Mouse (Mus musculus): ENCODE measurements around the gene Fgfr2. TPM values are rescaled to one million over a fixed set of nuclear protein-coding genes. Genes with fewer than 3 reads are reported as not detected.

Gene Fgfr2
- total RNA-seq, 2 experiments from 2014 or later: 28.8 to 29.4 TPM

- no peak for DNase-seq (ENCODE audit: extremely low spot score in 1 of 2, low spot score in 2 of 2)
- intact Hi-C loops (cut with DNase I): no loop called here
These were observed 1789.6 kb downstream of the Fgfr2 start, which contains the start of gene Fam24a for GRCm38 (mm10) chr7:131333564-131333963. Gene Fam24a, plus strand, starts transcription at chr7:131333864.

GRCm38 (mm10) chr7:131331688-131332087, 1791.5 kb downstream of the Fgfr2 start:
- intact Hi-C loops (cut with DNase I): no loop called here
- DNase-seq (ENCODE audit: extremely low spot score in 1 of 2, low spot score in 2 of 2): no peak

DNA sequence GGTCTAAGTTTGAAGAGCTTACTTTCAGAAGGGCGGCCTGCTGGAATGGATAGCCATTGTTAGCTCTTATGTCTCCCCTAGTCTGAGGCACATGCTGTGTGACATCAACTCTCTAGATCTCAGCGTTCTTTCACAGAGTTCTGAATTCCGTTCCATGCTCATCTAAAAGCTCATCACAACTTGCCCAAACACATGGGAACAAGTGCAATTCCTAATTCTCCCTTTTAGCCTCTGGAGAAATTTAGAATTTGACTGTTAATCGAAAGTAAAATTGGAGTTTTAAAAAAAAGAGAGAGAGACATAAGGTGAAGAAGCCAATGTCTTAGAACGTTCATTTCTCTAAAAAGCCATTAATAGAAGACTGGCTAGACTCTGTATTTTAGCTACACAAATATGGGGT, 1793.7 kb downstream of the Fgfr2 start, which contains the start of gene Fam24b:
TSS of gene Fam24b (minus strand) at position 101 of the 400 bp plus-strand sequence.
- no peak for DNase-seq (ENCODE audit: extremely low spot score in 1 of 2, low spot score in 2 of 2)
- intact Hi-C loops (cut with DNase I): loop anchor here (10.0 kb wide), 1 partner anchor 215 kb away; no protein-coding TSS in a partner anchor

DNA sequence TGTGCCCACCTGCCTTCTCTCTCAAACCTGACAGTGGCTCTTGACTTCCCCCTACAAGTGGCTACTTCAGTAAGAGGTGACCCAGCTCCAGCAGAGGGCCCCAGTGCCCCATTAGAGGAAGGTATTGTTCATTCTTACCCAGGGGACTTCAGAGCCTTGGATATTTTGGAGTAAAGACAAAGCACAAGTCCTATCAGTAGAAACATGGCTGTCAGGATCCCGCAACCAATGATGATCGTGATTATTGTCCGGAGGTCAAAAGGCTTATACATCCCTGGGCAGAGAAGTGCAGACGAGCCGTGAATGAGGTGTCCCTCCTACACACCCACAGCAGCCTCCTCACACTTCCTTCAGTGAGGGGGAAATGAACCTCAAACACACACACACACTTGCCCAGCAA, 1796.1 kb downstream of the Fgfr2 start:
- no peak for DNase-seq (ENCODE audit: extremely low spot score in 1 of 2, low spot score in 2 of 2)
- intact Hi-C loops (cut with DNase I): loop anchor here (10.0 kb wide), 1 partner anchor 212 kb away; no protein-coding TSS in a partner anchor

GRCm38 (mm10) chr7:131322192-131322591, 1801.0 kb downstream of the Fgfr2 start, which contains the start of gene Cuzd1:
Gene Cuzd1, minus strand, starts transcription at chr7:131322292.
- intact Hi-C loops (cut with DNase I): loop anchor here (10.0 kb wide), 1 partner anchor 207 kb away; no protein-coding TSS in a partner anchor

GRCm38 (mm10) chr7:131318340-131318739, 1804.8 kb downstream of the Fgfr2 start:
- intact Hi-C loops (cut with DNase I): no loop called here
- DNase-seq (ENCODE audit: extremely low spot score in 1 of 2, low spot score in 2 of 2): no peak

More at GRCm38 (mm10) chr7:131322192-131322591, 1801.0 kb downstream of the Fgfr2 start, which contains the start of gene Cuzd1:
- DNase-seq (ENCODE audit: extremely low spot score in 1 of 2, low spot score in 2 of 2): no peak

- intact Hi-C loops (cut with DNase I): no loop called here
These were observed 1805.6 kb downstream of the Fgfr2 start for GRCm38 (mm10) chr7:131317587-131317986.

GRCm38 (mm10) chr7:131314493-131314892, 1808.7 kb downstream of the Fgfr2 start:
- intact Hi-C loops (cut with DNase I): no loop called here
- no peak for DNase-seq (ENCODE audit: extremely low spot score in 1 of 2, low spot score in 2 of 2)

More at GRCm38 (mm10) chr7:131317587-131317986, 1805.6 kb downstream of the Fgfr2 start:
- no peak for DNase-seq (ENCODE audit: extremely low spot score in 1 of 2, low spot score in 2 of 2)

GRCm38 (mm10) chr7:131306733-131307132, 1816.4 kb downstream of the Fgfr2 start:
- intact Hi-C loops (cut with DNase I): no loop called here
- DNase-seq (ENCODE audit: extremely low spot score in 1 of 2, low spot score in 2 of 2): no peak

- no peak for DNase-seq (ENCODE audit: extremely low spot score in 1 of 2, low spot score in 2 of 2)
These were observed 1819.8 kb downstream of the Fgfr2 start for GRCm38 (mm10) chr7:131303340-131303739.

GRCm38 (mm10) chr7:131297151-131297550, 1826.0 kb downstream of the Fgfr2 start:
- intact Hi-C loops (cut with DNase I): no loop called here

More at GRCm38 (mm10) chr7:131303340-131303739, 1819.8 kb downstream of the Fgfr2 start:
- intact Hi-C loops (cut with DNase I): no loop called here

DNA sequence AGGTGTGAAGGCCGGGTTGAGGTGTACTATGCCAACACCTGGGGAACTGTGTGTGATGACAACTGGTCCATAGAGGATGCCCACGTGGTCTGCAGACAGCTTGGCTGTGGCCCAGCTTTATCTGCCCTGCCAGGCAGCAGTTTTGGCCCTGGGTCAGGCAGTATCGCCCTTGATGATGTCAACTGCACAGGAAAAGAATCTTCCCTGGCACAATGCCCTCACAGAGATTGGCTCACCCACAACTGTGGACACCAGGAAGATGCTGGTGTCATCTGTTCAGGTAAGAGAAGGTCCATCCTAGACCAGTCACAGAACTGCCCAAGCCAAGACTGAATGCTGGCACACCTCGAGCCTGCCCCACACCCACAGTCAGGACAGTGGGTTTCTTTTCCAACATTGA, 1857.3 kb downstream of the Fgfr2 start:
- intact Hi-C loops (cut with DNase I): no loop called here
- no peak for DNase-seq (ENCODE audit: extremely low spot score in 1 of 2, low spot score in 2 of 2)

More at GRCm38 (mm10) chr7:131297151-131297550, 1826.0 kb downstream of the Fgfr2 start:
- DNase-seq (ENCODE audit: extremely low spot score in 1 of 2, low spot score in 2 of 2): no peak

DNA sequence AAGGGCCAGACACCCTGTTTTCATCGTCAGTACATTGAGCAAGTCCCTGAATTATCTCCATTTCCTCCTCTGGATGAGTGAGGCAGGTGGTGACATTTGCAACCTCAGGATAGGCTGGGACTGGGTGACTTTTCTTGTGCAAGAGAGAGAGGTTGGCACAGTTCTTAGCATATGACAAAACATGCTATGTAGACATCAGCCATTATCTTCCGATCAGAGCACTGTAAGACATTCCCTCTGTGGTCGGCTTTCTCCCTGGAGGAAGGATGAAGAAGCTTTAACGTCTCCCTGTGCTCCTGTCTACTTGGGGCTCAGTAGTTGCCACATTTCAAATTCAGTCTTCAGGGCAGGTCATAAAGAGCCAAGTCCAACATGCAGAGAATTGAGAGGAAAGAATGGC, 1858.9 kb downstream of the Fgfr2 start:
- DNase-seq (ENCODE audit: extremely low spot score in 1 of 2, low spot score in 2 of 2): no peak
- intact Hi-C loops (cut with DNase I): no loop called here

GRCm38 (mm10) chr7:131260946-131261345, 1862.2 kb downstream of the Fgfr2 start:
- no peak for DNase-seq (ENCODE audit: extremely low spot score in 1 of 2, low spot score in 2 of 2)
- intact Hi-C loops (cut with DNase I): no loop called here

- intact Hi-C loops (cut with DNase I): no loop called here
- no peak for DNase-seq (ENCODE audit: extremely low spot score in 1 of 2, low spot score in 2 of 2)
These were observed 1865.8 kb downstream of the Fgfr2 start for GRCm38 (mm10) chr7:131257309-131257708.

GRCm38 (mm10) chr7:131256841-131257240, 1866.3 kb downstream of the Fgfr2 start:
- DNase-seq (ENCODE audit: extremely low spot score in 1 of 2, low spot score in 2 of 2): no peak
- intact Hi-C loops (cut with DNase I): no loop called here

GRCm38 (mm10) chr7:131244993-131245392, 1878.2 kb downstream of the Fgfr2 start:
- DNase-seq (ENCODE audit: extremely low spot score in 1 of 2, low spot score in 2 of 2): no peak
- intact Hi-C loops (cut with DNase I): no loop called here

- no peak for DNase-seq (ENCODE audit: extremely low spot score in 1 of 2, low spot score in 2 of 2)
- intact Hi-C loops (cut with DNase I): no loop called here
These were observed 1887.1 kb downstream of the Fgfr2 start for GRCm38 (mm10) chr7:131236091-131236490.

GRCm38 (mm10) chr7:131223086-131223485, 1900.1 kb downstream of the Fgfr2 start:
- intact Hi-C loops (cut with DNase I): no loop called here

GRCm38 (mm10) chr7:131187996-131188395, 1935.2 kb downstream of the Fgfr2 start:
- intact Hi-C loops (cut with DNase I): no loop called here
- DNase-seq (ENCODE audit: extremely low spot score in 1 of 2, low spot score in 2 of 2): no peak

More at GRCm38 (mm10) chr7:131223086-131223485, 1900.1 kb downstream of the Fgfr2 start:
- no peak for DNase-seq (ENCODE audit: extremely low spot score in 1 of 2, low spot score in 2 of 2)

DNA sequence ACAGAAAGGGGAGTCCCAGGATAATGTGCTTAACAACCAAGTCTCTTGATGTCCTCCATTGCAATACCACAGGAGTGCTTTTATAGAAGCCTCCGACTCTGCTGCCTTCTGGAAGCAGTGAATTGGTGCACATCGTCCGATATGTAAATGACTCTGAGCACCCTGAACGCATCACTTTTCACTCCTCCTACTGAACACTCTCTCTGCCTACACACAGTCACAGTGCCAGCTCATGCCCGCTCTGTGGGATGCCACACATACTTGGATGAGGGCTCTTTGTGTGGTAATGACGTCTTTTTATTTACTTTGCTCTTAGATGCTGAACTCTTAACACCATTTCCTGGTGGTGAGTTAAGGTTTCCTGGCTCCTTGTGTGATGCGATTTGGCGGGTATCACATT, 1936.1 kb downstream of the Fgfr2 start:
- DNase-seq (ENCODE audit: extremely low spot score in 1 of 2, low spot score in 2 of 2): peak in 1 of 2 experiments; percentile 21
- intact Hi-C loops (cut with DNase I): no loop called here
